Mouse (Mus musculus): ENCODE results near the gene Cdca7. TPM values are rescaled to one million over a fixed set of nuclear protein-coding genes. Genes with fewer than 3 reads are reported as not detected.

The Cdca7 gene
- total and polyA plus RNA-seq, 2 experiments from 2014 or later, result 7.7 to 14.9 TPM

DNA sequence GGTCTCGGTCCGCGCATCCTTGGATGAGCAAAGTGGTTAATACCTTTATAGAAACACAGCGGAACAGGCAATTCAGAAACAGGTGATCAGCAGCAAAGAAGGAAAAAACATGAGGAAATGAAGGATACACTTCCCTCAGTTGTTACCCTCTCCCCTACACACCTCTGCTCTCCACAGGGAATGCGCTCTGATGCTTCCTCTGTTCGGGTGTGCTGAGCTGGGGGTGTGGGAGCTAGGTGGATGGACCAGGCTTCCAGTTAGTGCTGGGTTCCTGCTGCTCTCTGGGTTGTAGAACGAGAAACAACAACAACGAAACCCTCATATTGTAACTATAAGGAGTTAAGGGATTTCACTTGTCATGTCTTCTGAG, 40.7 kb downstream of the Cdca7 start:
- DNase-seq (ENCODE audit: low spot score) (no peak), ATAC-seq (ENCODE audit: insufficient read depth, low read depth) (no peak)
- H3K4me2 ChIP-seq (ENCODE audit: low read depth, low read length), result no peak overlapping the region
- 34% methylated on average over 8 of the region's 8 CpGs for WGBS
- H3K9ac ChIP-seq (replicated peaks; ENCODE audit: low read depth, low read length), result no peak overlapping the region
- peaks cover 21% of the 10 kb centered on the region; the same call in 1 of the 2 replicates for H3K27me3 ChIP-seq (ENCODE audit: control insufficient read depth, insufficient read depth, low read length)
- H3K36me3 ChIP-seq (replicated peaks; ENCODE audit: control insufficient read depth, insufficient read depth, low read length), result no peaks in the 10 kb centered on the region
- H3K4me1 ChIP-seq (ENCODE audit: control insufficient read depth, insufficient read depth), result no peaks in the 10 kb centered on the region
- H3K9me3 ChIP-seq (replicated peaks; ENCODE audit: control insufficient read depth, low read length), result no peaks in the 10 kb centered on the region
- H3K4me3 ChIP-seq (ENCODE audit: low read depth, low read length), result no peak overlapping the region
- TF ChIP-seq EP300 (IDR thresholded peaks at IDR 0.05; ENCODE audit: low read depth), result no peak
- TF ChIP-seq CTCF (IDR thresholded peaks at IDR 0.05; ENCODE audit: low read depth), result no peak
- H3K27ac ChIP-seq (ENCODE audit: low read depth), result no peak overlapping the region

DNA sequence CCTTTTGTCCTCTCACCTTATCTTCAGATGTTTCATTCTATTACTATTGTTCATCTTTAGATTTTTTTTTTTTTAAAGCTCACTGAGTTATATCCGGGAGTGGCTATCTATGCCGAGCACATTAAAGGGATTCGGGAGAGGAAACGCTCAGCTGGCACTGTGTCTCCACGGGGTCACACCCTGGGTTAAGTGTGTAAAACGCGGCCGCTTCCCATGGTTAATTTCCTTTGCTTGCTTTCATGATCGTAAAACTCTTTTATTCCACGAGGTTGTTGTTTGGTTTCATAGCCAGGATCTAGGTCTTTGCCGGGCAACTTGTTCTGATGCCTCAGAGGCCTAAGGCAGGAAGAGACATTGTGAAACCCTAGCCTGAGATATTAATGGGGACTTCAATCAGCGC, 48.1 kb downstream of the Cdca7 start:
- H3K4me1 ChIP-seq (ENCODE audit: control insufficient read depth, insufficient read depth), result no peaks in the 10 kb centered on the region
- 72% methylated on average over 12 of the region's 12 CpGs for WGBS
- H3K27ac ChIP-seq (ENCODE audit: low read depth), result no peak overlapping the region
- DNase-seq (ENCODE audit: low spot score) (no peak), ATAC-seq (ENCODE audit: insufficient read depth, low read depth) (no peak)
- no peaks in the 10 kb centered on the region for H3K36me3 ChIP-seq (replicated peaks; ENCODE audit: control insufficient read depth, insufficient read depth, low read length)
- TF ChIP-seq EP300 (IDR thresholded peaks at IDR 0.05; ENCODE audit: low read depth) (no peak), CTCF (IDR thresholded peaks at IDR 0.05; ENCODE audit: low read depth) (no peak)
- no peak overlapping the region for H3K9ac ChIP-seq (replicated peaks; ENCODE audit: low read depth, low read length)
- no peaks in the 10 kb centered on the region for H3K9me3 ChIP-seq (replicated peaks; ENCODE audit: control insufficient read depth, low read length)
- no peak overlapping the region for H3K4me3 ChIP-seq (ENCODE audit: low read depth, low read length)
- no peak overlapping the region for H3K4me2 ChIP-seq (ENCODE audit: low read depth, low read length)
- no peaks in the 10 kb centered on the region for H3K27me3 ChIP-seq (ENCODE audit: control insufficient read depth, insufficient read depth, low read length)

DNA sequence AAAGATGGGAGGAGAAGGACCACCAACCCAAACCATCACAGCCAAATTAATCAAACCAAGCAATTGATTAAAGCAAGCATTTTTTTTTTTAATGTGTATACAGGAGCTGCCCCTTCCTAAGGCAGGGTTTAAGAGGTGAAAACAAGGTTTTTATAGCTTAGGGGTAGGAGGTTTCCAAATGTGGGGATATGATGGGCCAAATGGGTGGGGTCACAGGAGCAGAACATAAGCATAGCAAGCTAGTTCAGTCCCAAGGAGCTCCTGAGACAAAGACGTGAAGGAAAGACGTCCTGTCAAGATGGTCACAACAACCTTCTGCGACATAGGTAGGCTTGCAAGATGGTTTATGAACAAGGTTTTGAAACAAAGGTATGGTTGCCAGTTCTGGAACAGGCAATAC, 49.6 kb downstream of the Cdca7 start:
- WGBS, result 77% methylated on average over 3 of the region's 3 CpGs
- TF ChIP-seq EP300 (IDR thresholded peaks at IDR 0.05; ENCODE audit: low read depth), result no peak
- no peak for TF ChIP-seq CTCF (IDR thresholded peaks at IDR 0.05; ENCODE audit: low read depth)
- Histone ChIP-seq H3K36me3 (replicated peaks; ENCODE audit: control insufficient read depth, insufficient read depth, low read length) (no peaks in the 10 kb centered on the region), H3K9ac (replicated peaks; ENCODE audit: low read depth, low read length) (no peak overlapping the region), H3K27ac (ENCODE audit: low read depth) (no peak overlapping the region), H3K4me2 (ENCODE audit: low read depth, low read length) (no peak overlapping the region), H3K4me3 (ENCODE audit: low read depth, low read length) (no peak overlapping the region), H3K9me3 (replicated peaks; ENCODE audit: control insufficient read depth, low read length) (no peaks in the 10 kb centered on the region), H3K27me3 (ENCODE audit: control insufficient read depth, insufficient read depth, low read length) (no peaks in the 10 kb centered on the region), H3K4me1 (ENCODE audit: control insufficient read depth, insufficient read depth) (no peaks in the 10 kb centered on the region)
- no peak for DNase-seq (ENCODE audit: low spot score)
- no peak for ATAC-seq (ENCODE audit: insufficient read depth, low read depth)

DNA sequence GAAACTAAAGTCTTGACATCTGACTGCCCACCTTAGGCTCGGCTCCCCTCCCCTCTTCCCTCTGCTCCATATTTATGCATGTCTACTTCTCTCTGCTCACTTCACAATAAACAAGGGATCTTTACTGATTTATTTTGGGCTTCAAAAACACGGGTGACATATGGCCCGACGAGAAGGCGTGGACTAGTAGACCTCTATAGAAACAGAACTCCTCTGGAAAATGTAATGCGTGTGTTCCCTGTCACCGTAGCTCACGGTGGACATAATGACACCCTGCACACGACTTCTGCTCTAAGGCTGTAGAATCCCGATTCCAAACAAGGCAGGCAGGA, 53.0 kb downstream of the Cdca7 start:
- WGBS, result 58% methylated on average over 10 of the region's 10 CpGs
- Histone ChIP-seq H3K4me1 (ENCODE audit: control insufficient read depth, insufficient read depth) (no peaks in the 10 kb centered on the region), H3K36me3 (replicated peaks; ENCODE audit: control insufficient read depth, insufficient read depth, low read length) (no peaks in the 10 kb centered on the region), H3K4me3 (ENCODE audit: low read depth, low read length) (no peak overlapping the region), H3K9me3 (replicated peaks; ENCODE audit: control insufficient read depth, low read length) (no peaks in the 10 kb centered on the region), H3K27ac (ENCODE audit: low read depth) (no peak overlapping the region), H3K27me3 (ENCODE audit: control insufficient read depth, insufficient read depth, low read length) (no peaks in the 10 kb centered on the region), H3K4me2 (ENCODE audit: low read depth, low read length) (no peak overlapping the region), H3K9ac (replicated peaks; ENCODE audit: low read depth, low read length) (no peak overlapping the region)
- no peak for DNase-seq (ENCODE audit: low spot score)
- no peak for TF ChIP-seq EP300 (IDR thresholded peaks at IDR 0.05; ENCODE audit: low read depth)
- TF ChIP-seq CTCF (IDR thresholded peaks at IDR 0.05; ENCODE audit: low read depth), result no peak
- no peak for ATAC-seq (ENCODE audit: insufficient read depth, low read depth)

DNA sequence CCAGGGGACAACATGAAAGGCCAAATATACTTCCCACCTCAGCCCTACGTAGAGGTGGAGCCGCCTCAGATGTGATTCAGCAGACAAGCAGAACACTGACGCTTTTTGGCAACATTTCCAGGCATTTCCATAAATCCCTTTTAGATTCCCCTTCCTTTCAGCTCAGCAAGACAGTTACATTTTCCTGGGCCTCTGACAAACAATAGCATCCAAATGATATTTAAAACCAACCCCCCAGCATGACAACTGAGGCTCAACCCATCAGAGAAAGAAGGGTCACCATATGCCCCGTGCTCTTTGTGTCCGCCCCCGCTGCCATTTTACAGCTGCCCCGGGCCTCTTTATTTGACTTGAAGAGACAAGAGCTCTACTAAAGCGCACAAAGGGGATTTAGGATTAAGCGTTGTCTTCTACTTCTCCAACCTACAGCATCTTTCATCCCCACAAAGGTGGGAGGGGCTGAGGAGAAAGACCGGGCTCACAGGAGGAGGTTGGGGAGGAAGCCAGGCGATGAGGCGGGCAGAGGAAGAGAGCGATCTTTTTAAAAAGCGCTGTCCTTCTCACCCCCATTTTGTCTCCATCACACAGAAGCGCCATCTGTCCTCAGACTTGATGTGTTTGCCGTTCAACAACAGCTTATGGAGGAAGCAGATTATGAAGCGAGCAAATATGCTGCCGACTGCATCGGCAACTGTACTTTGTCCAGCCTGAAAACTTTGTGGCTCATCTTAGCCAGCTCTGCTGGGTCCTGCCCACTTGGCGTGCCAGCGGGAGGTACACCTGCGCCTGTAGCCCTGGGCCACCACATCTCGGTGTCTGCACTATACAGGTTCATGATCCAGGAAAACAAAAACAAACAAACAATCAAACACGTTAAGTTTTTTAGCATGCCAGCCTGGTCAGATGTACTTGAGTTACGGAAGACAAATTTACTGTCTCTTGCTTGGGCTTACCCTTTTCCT, 53.7 kb downstream of the Cdca7 start:
- H3K9ac ChIP-seq (replicated peaks; ENCODE audit: low read depth, low read length), result no peak overlapping the region
- H3K9me3 ChIP-seq (replicated peaks; ENCODE audit: control insufficient read depth, low read length), result no peaks in the 10 kb centered on the region
- DNase-seq (ENCODE audit: low spot score) (no peak), ATAC-seq (ENCODE audit: insufficient read depth, low read depth) (no peak)
- no peak overlapping the region for H3K27ac ChIP-seq (ENCODE audit: low read depth)
- no peaks in the 10 kb centered on the region for H3K36me3 ChIP-seq (replicated peaks; ENCODE audit: control insufficient read depth, insufficient read depth, low read length)
- H3K4me3 ChIP-seq (ENCODE audit: low read depth, low read length), result no peak overlapping the region
- no peaks in the 10 kb centered on the region for H3K27me3 ChIP-seq (ENCODE audit: control insufficient read depth, insufficient read depth, low read length)
- peak overlapping the region; percentile 37 for H3K4me2 ChIP-seq (ENCODE audit: low read depth, low read length)
- WGBS, result 54% methylated on average over 25 of the region's 25 CpGs
- TF ChIP-seq EP300 (IDR thresholded peaks at IDR 0.05; ENCODE audit: low read depth) (no peak), CTCF (IDR thresholded peaks at IDR 0.05; ENCODE audit: low read depth) (no peak)
- H3K4me1 ChIP-seq (ENCODE audit: control insufficient read depth, insufficient read depth), result no peaks in the 10 kb centered on the region

DNA sequence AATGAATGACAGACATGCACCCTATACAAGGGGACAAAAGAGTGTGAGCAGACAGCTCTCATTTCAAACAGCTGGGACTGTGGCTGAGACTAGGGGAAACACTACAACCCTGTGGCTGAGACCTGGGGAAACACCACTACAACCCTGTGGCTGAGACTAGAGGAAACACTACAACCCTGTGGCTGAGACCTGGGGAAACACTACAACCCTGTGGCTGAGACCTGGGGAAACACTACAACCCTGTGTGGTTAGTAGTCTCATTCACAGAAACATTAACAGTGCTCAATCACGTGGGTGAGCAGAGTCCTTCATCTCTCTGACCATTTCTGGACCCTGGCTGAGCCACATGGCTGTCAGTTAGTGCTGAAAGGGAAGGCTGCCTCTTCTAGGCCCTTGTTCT, 59.9 kb downstream of the Cdca7 start:
- no peak overlapping the region for H3K27ac ChIP-seq (ENCODE audit: low read depth)
- H3K27me3 ChIP-seq (ENCODE audit: control insufficient read depth, insufficient read depth, low read length), result no peaks in the 10 kb centered on the region
- H3K4me2 ChIP-seq (ENCODE audit: low read depth, low read length), result no peak overlapping the region
- ATAC-seq (ENCODE audit: insufficient read depth, low read depth), result no peak
- H3K9ac ChIP-seq (replicated peaks; ENCODE audit: low read depth, low read length), result no peak overlapping the region
- TF ChIP-seq EP300 (IDR thresholded peaks at IDR 0.05; ENCODE audit: low read depth) (no peak), CTCF (IDR thresholded peaks at IDR 0.05; ENCODE audit: low read depth) (no peak)
- WGBS, result 47% methylated on average over 1 of the region's 1 CpGs
- no peak overlapping the region for H3K4me3 ChIP-seq (ENCODE audit: low read depth, low read length)
- H3K36me3 ChIP-seq (replicated peaks; ENCODE audit: control insufficient read depth, insufficient read depth, low read length), result no peaks in the 10 kb centered on the region
- no peaks in the 10 kb centered on the region for H3K4me1 ChIP-seq (ENCODE audit: control insufficient read depth, insufficient read depth)
- no peak for DNase-seq (ENCODE audit: low spot score)
- H3K9me3 ChIP-seq (replicated peaks; ENCODE audit: control insufficient read depth, low read length), result no peaks in the 10 kb centered on the region

Other genes with a start within 250 kb of the Cdca7 start
- 95.0 and 108 TPM in 2 replicates for gene Map3k20, start 190.5 kb upstream of the Cdca7 start, total RNA-seq (2014; rRNA removed; ENCODE audit: low replicate concordance)
- 24.4 and 26.1 TPM in 2 replicates for gene Map3k20, start 190.5 kb upstream of the Cdca7 start, polyA plus RNA-seq (2015; fragmentation: Nextera tagmentation; extraction: Ambion mirVana)

Measured in heart, postnatal 0 days (tissue).